Mouse (Mus musculus): ENCODE results near the gene Atp5g3. TPM values are rescaled to one million over a fixed set of nuclear protein-coding genes. Genes with fewer than 3 reads are reported as not detected.
"Not testable (repeated sequence)": the region's sequence is repeated elsewhere in the genome, so short reads cannot be mapped to it uniquely, and the experiment has no call there.

Gene Atp5g3
- total RNA-seq, 2 experiments from 2014 or later: 33.8 to 202 TPM

- no peak for ATAC-seq (replicated peaks; ENCODE audit: low FRiP score, poor library complexity, severe bottlenecking)
Measured at GRCm38 (mm10) chr2:73901169-73901568, 10.0 kb downstream of the Atp5g3 start.

GRCm38 (mm10) chr2:73900364-73900763 lies 10.8 kb downstream of the Atp5g3 start:
- no peak for ATAC-seq (replicated peaks; ENCODE audit: low FRiP score, poor library complexity, severe bottlenecking)

- not testable (repeated sequence) for ATAC-seq (replicated peaks; ENCODE audit: low FRiP score, poor library complexity, severe bottlenecking)
Measured at GRCm38 (mm10) chr2:73896919-73897318, 14.2 kb downstream of the Atp5g3 start.

GRCm38 (mm10) chr2:73893473-73894270 lies 17.5 kb downstream of the Atp5g3 start:
- no peak for ATAC-seq (replicated peaks; ENCODE audit: low FRiP score, poor library complexity, severe bottlenecking)

- ATAC-seq (replicated peaks; ENCODE audit: low FRiP score, poor library complexity, severe bottlenecking): peak; percentile 94
Measured at GRCm38 (mm10) chr2:73892464-73893296, 18.4 kb downstream of the Atp5g3 start, which contains the start of gene Atf2. Gene Atf2 (minus strand): TSS chr2:73892639.

- peak; percentile 28 for ATAC-seq (replicated peaks; ENCODE audit: low FRiP score, poor library complexity, severe bottlenecking)
Measured at GRCm38 (mm10) chr2:73891701-73892463, 19.2 kb downstream of the Atp5g3 start.

- ATAC-seq (replicated peaks; ENCODE audit: low FRiP score, poor library complexity, severe bottlenecking): no peak
Measured at GRCm38 (mm10) chr2:73885997-73886396, 25.1 kb downstream of the Atp5g3 start.

GRCm38 (mm10) chr2:73877891-73878290 lies 33.2 kb downstream of the Atp5g3 start:
- ATAC-seq (replicated peaks; ENCODE audit: low FRiP score, poor library complexity, severe bottlenecking): no peak

GRCm38 (mm10) chr2:73867764-73868487 lies 43.2 kb downstream of the Atp5g3 start:
- ATAC-seq (replicated peaks; ENCODE audit: low FRiP score, poor library complexity, severe bottlenecking): peak; percentile 52; the same call in 1 of the 2 replicates

- no peak for ATAC-seq (replicated peaks; ENCODE audit: low FRiP score, poor library complexity, severe bottlenecking)
Measured at GRCm38 (mm10) chr2:73860046-73860624, 51.0 kb downstream of the Atp5g3 start.

Other genes starting within 250 kb of the Atp5g3 start
- gene Chn1, start 136.0 kb downstream of the Atp5g3 start, total RNA-seq (2015; ENCODE audit: low replicate concordance): not detected in 2 replicates
- not detected in 2 replicates for gene Chn1, start 136.0 kb downstream of the Atp5g3 start, total RNA-seq (2017; ENCODE audit: low replicate concordance)
- 90.5 and 111 TPM in 2 replicates for gene Atf2, start 18.7 kb downstream of the Atp5g3 start, total RNA-seq (2015; ENCODE audit: low replicate concordance)
- 74.7 and 81.4 TPM in 2 replicates for gene Atf2, start 18.7 kb downstream of the Atp5g3 start, total RNA-seq (2017; ENCODE audit: low replicate concordance)

All from erythroblast, adult 5-6 weeks (primary cell).